In genomic region chr17:48960161-48960698, GRCm38 (mm10) we compare ENCODE assay signal across 7 mouse cellular contexts. TPM values are rescaled to one million over a fixed set of nuclear protein-coding genes. Genes with fewer than 3 reads are reported as not detected.
DNase-seq lines count a peak whose midpoint lies in the region; ATAC-seq lines count a peak whose summit lies in the region.

No protein-coding gene starts in this region.

- WGBS in hindbrain, embryonic 13.5 days, result 4% methylated on average over 16 of the region's 16 CpGs

- H3K4me3 ChIP-seq in hindbrain, embryonic 13.5 days, result peak overlapping the region; percentile 14; the same call in 1 of the 2 replicates

- H3K4me2 ChIP-seq in hindbrain, embryonic 13.5 days, result peak overlapping the region; percentile 49

- peaks cover 15% of the 10 kb centered on the region for H3K4me1 ChIP-seq in hindbrain, embryonic 13.5 days (replicated peaks)

- no peaks in the 10 kb centered on the region for H3K9me3 ChIP-seq in hindbrain, embryonic 13.5 days

- DNase-seq in embryo, embryonic 10.5 days (ENCODE audit: low spot score), result peak; percentile 83
- DNase-seq in forelimb bud, embryonic 11.5 days (ENCODE audit: low read depth, low spot score), result peak; percentile 35
- peak; percentile 67 for DNase-seq in liver
- DNase-seq in ovary, postnatal 14 days (ENCODE audit: low spot score), result peak; percentile 49
- DNase-seq in frontal cortex, postnatal 36 days (ENCODE audit: low spot score in 2 of 2), result no peak
- no peak for DNase-seq in natural killer cell, adult 2 months (ENCODE audit: low spot score in 2 of 2)

- peak; percentile 73 for ATAC-seq in hindbrain, embryonic 13.5 days (ENCODE audit: low FRiP score)

- no peaks in the 10 kb centered on the region for H3K36me3 ChIP-seq in hindbrain, embryonic 13.5 days

- H3K27me3 ChIP-seq in hindbrain, embryonic 13.5 days, result 0 out of 2 replicates have a peak, but pooled peaks cover 3% of the 10 kb centered on the region

- H3K9ac ChIP-seq in hindbrain, embryonic 13.5 days, result peak overlapping the region; percentile 55; the same call in 1 of the 2 replicates

- H3K27ac ChIP-seq in hindbrain, embryonic 13.5 days, result 0 out of 2 replicates have a peak overlapping the region, but pooled peaks have one; percentile 35

RNA-seq across cellular contexts. Expression of gene Lrfn2, which starts 28.1 kb away (rescaled TPM):
- polyA plus RNA-seq in hindbrain, embryonic 13.5 days (2015; fragmentation: Nextera tagmentation; extraction: Ambion mirVana), result 6.5 and 7.0 TPM in 2 replicates

Comparison
In these comparisons a context has a peak if more than half of its experiments do, and no peak if none do; other contexts are left out.
1. DNase-seq: peak in embryo, embryonic 10.5 days (single experiment), forelimb bud, embryonic 11.5 days (single experiment), liver (single experiment) and ovary, postnatal 14 days (single experiment); none in frontal cortex, postnatal 36 days (0 of 2) and natural killer cell, adult 2 months (0 of 2).